In genomic region chr6:49712980-49713379, GRCm38 (mm10) we compare ENCODE assay signal across 22 mouse cellular contexts.
"Had no signal": no experiment of that assay in that cellular context is flagged by ENCODE, and none has a peak within 500 bp of the region (broad histone marks: within the 10 kb centered on the region; RNA-seq: fewer than 3 reads in every experiment).

No protein-coding gene starts in this region.

- H3K4me1 ChIP-seq: hindbrain, embryonic 15.5 days; limb, embryonic 15.5 days; liver, embryonic 12.5 days had no signal

- H3K9me3 ChIP-seq: heart, embryonic 13.5 days; heart, embryonic 15.5 days; hindbrain, embryonic 13.5 days; hindbrain, embryonic 15.5 days; limb, embryonic 13.5 days; limb, embryonic 15.5 days; liver, embryonic 12.5 days had no signal

- H3K27me3 ChIP-seq: heart, embryonic 13.5 days; hindbrain, embryonic 13.5 days; hindbrain, embryonic 15.5 days; limb, embryonic 13.5 days; limb, embryonic 15.5 days; liver, embryonic 12.5 days had no signal

- ATAC-seq: forebrain, postnatal 0 days; hindbrain, postnatal 0 days; intestine, embryonic 16.5 days; liver, embryonic 12.5 days had no signal

- H3K4me3 ChIP-seq: heart, adult 2 months; heart, embryonic 13.5 days; heart, embryonic 15.5 days; hindbrain, embryonic 13.5 days; hindbrain, embryonic 15.5 days; limb, embryonic 13.5 days; limb, embryonic 15.5 days; liver, embryonic 12.5 days had no signal

- DNase-seq: forebrain, postnatal 0 days; gastrocnemius, postnatal 14 days; gastrocnemius, postnatal 36 days; heart, adult 2 months; heart, postnatal 14 days; heart, postnatal 36 days; kidney, adult 11 months; kidney, postnatal 10 days; layer of hippocampus, adult 9-11 months; layer of hippocampus, postnatal 36 days; left cerebral cortex, postnatal 4 days had no signal

- H3K27ac ChIP-seq: heart, adult 2 months; heart, embryonic 13.5 days; heart, embryonic 15.5 days; hindbrain, embryonic 13.5 days; hindbrain, embryonic 15.5 days; hindbrain, postnatal 0 days; limb, embryonic 13.5 days; limb, embryonic 15.5 days; liver, embryonic 12.5 days; liver, embryonic 14.5 days had no signal

- H3K9ac ChIP-seq: forebrain, postnatal 0 days; heart, embryonic 13.5 days; heart, embryonic 15.5 days; hindbrain, embryonic 13.5 days; hindbrain, embryonic 15.5 days; limb, embryonic 13.5 days; limb, embryonic 15.5 days; liver, embryonic 12.5 days; liver, embryonic 14.5 days had no signal

- H3K36me3 ChIP-seq: heart, embryonic 13.5 days; heart, embryonic 15.5 days; hindbrain, embryonic 13.5 days; hindbrain, embryonic 15.5 days; limb, embryonic 13.5 days; limb, embryonic 15.5 days; liver, embryonic 12.5 days had no signal

- H3K4me2 ChIP-seq: heart, embryonic 11.5 days; heart, embryonic 13.5 days; heart, embryonic 15.5 days; hindbrain, embryonic 13.5 days; hindbrain, embryonic 15.5 days; limb, embryonic 13.5 days; limb, embryonic 15.5 days; liver, embryonic 12.5 days had no signal
